Mouse (Mus musculus): ENCODE data around the gene Thsd4. TPM values are rescaled to one million over a fixed set of nuclear protein-coding genes. Genes with fewer than 3 reads are reported as not detected.

Gene Thsd4
- polyA plus RNA-seq, 1 experiment from 2014 or later, result 1.2 TPM

DNA sequence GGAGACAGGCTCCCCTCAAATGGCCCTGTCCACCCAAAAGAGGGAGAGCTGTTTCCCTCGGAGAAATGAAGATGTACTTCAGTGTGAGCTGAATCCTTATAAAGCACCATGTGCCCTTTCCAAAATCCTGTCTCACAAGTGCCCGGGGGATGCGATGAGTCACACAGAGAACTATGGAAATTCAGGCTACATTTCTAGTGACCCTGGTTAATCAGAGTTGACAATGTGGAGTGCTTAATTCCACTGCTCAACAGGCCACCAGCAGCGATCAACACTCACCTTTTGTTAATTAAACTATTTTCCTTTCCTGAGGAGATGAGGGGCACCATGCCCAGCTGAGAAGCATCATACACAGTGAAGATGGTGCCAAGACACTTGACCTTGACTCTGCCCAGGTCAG lies 138.9 kb downstream of the Thsd4 start:
- no peak for DNase-seq (ENCODE audit: low spot score)

DNA sequence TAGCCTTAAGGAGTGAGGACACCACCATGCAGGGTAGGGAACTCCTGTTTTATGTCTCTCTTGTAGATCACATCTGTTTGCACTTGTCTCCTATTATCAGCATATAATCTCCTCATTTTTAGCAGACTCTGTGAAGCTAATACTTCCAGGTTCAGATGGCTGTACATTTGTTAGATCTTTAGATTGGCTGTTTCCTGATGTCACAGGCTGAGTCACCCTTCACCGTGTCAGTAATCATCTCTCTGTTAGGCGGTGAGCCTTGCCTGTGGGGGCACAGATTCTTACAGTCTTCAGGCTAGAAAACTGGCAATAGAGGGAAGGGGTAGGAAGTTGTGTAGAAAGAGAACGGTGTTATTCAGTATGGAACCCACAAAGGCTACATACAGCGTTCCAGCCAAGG lies 139.3 kb downstream of the Thsd4 start:
- DNase-seq (ENCODE audit: low spot score), result no peak

DNA sequence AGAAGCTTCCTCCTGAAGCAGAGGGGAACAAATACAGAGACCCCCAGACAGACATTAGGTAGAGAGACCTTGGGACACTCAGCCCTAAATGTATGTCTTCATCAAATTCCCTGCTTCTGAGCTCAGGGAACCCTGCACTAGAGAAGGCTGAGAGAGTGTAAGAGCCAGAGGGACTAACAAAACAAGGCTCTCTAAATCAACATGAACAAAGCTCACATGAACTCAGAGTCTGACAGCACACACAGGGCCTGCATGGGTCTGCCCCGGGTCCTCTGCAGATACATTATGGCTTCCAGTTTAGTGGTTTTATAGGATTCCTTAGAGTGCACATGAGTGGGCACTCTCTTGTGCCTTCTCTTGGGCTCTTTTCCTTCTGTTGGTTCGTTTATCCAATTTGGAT lies 140.8 kb downstream of the Thsd4 start:
- DNase-seq (ENCODE audit: low spot score), result no peak

DNA sequence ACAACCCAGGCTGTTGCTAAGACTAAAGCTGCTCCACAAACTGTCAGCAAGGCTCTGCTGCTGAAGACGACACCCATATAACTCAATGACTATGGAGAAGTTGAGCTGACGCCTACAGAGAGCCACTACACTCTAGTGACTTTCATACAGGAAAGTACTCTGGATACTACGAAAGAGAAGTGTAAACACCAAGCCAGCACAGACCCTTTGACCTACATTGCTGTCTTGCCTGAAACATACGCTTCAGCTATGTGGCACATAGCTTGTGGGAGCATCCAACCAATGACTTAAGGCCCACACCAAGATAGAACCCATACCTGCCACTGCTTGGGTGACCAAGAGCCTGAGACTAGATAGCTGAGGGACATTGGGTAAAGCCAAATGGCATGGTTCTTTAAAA lies 141.3 kb downstream of the Thsd4 start:
- no peak for DNase-seq (ENCODE audit: low spot score)

DNA sequence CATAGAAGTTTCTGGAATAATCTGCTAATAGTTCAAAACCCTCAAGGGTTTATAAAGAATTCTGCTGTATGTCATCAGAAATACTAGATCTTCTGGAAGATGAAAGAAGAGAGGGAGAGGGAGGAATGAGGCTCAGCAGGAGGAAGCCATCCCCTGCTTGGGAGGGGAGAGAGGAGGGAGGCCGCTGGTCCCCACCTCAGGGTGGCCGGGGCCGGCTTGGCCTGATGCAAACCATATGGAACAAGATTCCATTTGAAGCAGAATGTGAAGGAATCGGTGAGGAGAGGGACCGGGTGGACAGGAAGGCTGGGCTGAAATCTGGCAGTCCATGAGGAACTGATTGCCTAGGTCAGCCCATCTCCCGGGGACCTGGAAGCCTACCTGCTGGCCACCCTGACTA lies 143.6 kb downstream of the Thsd4 start:
- no peak for DNase-seq (ENCODE audit: low spot score)

DNA sequence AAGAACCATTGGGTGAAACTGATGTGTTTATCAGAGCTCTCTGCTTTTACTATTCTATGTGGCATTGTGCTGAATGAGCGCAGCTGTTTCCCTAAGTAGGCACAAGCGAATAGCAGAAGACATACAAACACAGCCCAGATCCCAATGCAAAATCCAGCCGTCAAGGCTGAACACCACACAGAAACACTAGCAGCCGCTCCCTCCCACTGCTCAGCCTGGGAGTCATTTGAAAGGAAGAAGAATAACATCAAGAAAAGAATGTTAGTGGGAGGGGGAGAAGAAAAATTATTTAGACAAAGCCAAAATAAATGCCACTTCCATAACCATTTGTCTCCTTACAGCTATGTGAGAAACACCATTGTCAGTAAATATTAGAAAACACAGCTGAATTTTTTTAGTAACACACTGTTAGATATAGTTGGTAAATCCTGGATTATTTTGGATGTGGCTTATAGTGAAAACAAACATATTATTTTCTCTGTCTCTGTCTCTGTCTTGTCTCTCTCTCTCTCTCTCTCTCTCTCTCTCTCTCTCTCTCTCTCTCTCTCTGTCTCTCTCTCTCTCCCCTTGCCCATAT lies 148.6 kb downstream of the Thsd4 start:
- no peak for DNase-seq (ENCODE audit: low spot score)

DNA sequence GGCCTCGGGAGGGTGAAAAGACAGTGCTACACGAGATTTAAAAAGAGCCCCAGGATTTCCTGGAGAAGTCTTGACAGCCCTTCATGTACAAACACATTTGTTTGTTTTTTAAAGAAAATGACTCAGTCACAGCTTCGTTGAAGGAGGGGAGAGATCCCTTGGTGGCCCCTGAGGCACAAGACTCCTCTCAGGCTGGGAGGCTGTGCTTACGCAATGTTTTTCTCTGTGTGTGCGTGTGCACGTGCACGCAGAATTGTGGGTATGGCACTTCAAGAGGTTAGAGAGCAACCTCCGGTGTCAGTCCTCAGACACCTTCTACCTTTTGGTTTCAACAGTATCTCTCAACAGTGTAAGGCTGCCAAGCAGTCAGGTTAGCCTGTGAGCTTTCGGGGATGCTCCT lies 153.3 kb downstream of the Thsd4 start:
- DNase-seq (ENCODE audit: low spot score), result no peak

DNA sequence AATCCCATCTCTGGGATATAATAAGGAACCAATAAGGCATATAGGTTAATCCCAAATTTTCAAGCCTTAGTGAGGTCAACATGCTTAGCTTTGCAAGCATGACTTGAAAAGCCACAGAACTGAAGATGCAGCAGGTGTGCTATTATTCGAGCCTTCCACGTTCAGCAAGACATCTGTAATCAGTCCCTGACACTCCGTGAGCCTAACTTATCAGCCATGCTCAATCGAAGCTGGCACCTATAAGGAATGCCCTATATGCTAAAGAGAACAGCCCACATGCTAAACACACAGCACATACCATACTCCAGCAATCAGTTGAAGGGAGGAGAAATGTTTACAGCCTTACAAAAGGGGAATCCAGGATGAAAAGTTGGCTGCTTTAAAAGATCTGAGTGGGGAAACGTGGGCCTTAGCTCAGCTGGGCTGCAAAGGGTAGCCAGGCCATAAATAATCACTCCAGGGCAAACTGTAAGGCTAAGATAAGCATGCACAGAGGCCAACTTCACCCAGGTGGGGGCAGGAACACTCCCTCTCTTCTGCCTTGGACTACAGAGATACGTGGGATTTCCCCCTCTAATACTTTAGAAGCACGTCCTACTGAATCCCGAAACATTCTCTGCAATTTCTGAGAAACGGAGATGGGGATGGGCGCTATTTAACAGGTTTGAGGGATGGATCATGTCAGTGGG lies 154.1 kb downstream of the Thsd4 start:
- no peak for DNase-seq (ENCODE audit: low spot score)

DNA sequence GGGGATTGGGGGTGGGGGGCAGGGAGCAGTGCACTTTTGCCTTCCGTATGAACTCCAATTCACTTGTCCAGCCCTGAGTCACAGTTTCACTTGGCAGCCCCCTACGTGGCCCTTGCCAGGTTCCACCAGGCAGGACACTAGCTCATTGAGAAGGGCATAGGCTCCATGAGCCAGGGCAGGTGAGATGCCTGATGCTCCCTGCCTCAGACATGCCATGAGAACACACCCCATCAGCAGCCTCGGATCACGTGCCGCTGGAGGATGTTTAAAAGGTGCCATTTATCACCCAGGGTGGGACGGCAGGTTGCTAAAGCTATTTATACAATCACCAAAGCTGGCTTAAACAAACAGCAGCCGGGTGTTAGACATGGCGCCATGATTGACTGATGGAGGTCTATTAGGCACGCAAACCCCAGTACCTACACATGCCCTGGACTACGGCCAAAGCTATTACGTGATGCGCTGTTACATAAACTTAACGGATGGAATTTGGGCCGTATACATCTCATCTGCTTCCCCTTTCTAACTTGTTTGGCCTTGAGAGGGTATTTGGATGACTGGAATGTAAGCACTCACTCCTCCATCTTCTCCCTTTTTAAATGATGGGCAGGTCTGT lies 157.6 kb downstream of the Thsd4 start:
- DNase-seq (ENCODE audit: low spot score), result no peak

DNA sequence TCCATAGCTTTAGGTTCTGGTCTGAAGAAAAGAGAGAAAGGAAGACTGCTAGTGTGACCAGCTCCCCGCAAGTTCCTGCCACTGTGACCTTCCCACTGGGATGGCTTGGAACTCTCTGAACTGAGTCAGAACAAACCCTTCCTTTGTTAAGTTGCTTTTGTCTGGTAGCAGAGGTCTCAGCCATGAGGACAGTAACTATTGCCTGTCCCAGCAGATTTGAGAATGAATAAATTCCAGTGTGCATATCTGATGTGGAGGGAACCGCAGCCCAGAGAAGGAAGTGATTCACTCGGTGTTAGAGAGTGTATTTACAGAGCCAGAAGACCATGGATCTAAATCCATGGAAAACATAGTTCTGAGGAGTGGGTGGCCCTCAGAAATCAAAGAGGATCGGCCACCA lies 169.5 kb downstream of the Thsd4 start:
- no peak for DNase-seq (ENCODE audit: low spot score)

DNA sequence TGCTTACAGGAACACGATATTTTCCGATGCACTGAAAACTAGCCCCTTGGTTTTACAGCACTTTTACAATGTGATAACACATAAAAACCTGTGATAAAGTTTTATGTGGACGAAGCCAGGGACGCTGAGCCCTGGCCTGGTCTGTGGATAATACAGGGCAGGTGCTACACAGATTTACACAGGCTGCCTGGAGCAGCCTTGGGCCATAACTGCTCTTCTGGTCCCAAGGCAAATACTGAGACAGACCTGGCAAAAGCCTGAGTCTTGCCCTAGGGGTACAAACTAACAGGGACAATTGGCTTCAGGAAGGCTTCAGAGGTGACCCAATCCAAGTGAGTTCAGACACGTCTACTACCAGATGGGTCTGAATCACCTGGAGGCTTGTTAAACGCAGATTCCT lies 170.7 kb downstream of the Thsd4 start:
- DNase-seq (ENCODE audit: low spot score), result no peak

DNA sequence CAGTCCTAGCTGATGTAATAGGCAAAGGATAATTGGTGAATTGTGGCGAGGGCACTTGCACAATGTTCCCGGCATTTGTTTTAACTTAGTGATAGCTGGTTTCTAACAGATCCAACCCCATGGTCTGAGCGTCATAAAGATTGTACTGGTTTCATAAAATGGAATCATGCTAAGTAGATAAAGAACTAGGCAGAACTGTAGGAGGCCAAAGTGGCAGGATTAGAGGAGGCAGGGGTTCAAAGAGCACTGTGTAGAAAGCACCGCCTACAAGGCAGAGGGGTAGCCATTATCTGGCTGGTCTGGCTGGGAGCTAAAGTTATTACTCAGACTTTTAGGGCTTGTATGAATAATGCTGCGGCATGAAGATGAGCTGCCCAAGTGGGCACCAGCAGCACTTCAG lies 185.7 kb downstream of the Thsd4 start:
- DNase-seq (ENCODE audit: low spot score), result no peak

DNA sequence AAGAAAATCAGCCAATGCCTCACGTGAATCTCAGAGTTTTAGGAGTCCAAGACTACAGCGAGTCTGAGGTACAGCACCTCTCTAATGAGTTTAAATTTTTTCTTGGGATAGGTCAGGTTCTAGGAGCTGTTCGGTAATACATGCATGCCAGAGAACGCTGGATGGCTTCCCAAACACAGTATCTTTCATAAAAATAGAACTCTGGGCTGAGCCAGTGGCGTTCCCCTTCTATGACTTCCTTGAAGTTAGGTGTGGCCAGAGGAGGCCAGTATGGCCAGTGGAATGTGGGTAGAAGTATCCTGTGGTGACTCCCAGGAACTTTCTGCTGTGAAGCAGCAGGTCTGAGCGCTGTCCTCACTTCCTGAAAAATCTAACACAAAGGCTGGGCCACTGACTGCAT lies 186.4 kb downstream of the Thsd4 start:
- no peak for DNase-seq (ENCODE audit: low spot score)

DNA sequence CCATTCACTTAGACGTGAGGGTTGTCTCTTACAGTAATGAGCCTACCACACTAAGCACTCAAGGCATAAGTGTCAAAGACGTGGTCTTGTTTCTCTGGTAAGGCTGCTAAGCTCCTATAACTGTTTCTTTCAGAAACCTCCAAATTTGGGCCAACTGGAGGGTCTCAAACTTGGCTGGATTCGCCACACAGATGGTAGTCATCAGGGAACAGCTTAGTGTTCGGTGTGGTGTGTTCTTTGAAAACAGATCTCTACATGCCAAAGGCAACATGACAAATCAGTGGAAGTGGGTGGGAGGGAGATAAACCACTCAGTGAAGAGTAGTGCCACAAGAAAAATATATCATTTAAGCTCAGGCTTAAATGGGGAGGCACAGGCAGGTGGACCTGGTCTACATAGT lies 191.9 kb downstream of the Thsd4 start:
- DNase-seq (ENCODE audit: low spot score), result no peak

DNA sequence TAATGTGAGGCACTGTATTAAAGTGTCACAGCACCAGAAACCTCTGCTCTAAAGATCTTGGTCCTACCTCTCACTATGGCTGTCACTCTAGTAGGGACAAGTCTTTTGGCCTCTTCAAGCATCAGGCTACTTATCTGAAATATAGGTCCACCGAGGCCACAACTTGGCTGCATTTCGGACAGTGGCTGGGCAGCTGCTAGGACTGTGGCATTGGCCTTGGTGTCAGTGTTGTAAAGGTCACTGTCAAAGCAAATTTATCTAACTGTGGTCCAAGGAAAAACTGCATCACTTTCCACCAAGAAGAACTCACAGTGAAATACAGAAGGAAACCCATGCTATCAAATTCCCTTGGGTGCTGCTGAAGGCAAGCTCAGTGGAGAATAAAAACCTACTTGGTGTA lies 197.1 kb downstream of the Thsd4 start:
- no peak for DNase-seq (ENCODE audit: low spot score)

DNA sequence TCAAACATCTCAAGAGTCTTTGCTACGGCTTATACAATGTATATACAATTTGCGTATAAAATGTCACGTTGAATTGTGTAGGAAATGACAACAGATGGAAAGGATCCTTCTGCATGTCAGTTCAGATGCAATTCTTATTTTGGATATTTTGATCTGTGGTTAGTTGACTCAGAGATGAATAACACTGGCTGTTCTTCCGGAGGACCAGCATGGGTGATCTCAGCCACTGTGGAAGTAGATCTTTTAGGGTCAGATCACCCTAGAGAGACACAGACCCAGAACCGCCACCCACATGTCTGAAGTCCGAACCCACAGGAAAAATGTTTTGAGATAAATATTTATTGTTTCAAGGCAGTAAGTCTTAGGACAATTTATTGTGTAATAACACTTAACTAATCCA lies 198.4 kb downstream of the Thsd4 start:
- DNase-seq (ENCODE audit: low spot score), result no peak

DNA sequence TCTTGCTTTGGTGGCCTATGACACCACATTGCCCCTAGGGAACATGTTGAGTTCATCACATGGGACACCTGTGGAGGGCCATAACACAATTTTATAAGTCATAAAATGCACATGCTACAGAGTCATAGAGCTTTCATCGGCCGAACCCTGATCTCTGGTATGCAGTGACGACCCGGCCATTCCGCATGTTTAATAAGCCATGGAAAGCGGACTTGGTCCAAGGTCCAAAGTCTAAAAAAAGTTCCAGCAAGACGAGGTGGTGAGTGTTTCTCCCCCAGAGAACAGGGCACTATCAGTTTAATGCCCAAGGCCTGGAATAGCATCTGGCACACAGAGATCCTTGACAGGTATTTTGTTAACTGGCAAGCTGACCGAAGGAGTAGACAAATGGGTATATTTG lies 204.6 kb downstream of the Thsd4 start:
- DNase-seq (ENCODE audit: low spot score), result no peak

DNA sequence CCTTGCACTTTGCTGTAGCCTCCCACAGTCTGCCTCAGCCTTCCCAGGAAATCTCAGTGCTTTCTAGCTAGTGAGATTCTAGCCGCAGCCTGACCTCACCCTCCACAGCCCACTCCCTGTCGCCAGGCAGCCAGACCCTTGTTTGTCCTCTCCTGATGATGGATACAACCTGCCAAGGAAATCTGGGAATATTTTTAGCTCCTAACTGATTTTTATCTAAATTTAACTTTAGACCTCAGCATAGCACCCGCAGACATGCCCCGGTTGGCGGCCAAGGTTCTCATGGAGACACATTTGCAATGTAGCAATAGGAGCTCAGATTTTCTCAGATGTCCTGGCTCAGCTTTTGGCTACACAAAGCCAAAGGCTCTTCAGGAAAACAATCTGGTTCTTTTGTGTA lies 205.3 kb downstream of the Thsd4 start:
- no peak for DNase-seq (ENCODE audit: low spot score)

DNA sequence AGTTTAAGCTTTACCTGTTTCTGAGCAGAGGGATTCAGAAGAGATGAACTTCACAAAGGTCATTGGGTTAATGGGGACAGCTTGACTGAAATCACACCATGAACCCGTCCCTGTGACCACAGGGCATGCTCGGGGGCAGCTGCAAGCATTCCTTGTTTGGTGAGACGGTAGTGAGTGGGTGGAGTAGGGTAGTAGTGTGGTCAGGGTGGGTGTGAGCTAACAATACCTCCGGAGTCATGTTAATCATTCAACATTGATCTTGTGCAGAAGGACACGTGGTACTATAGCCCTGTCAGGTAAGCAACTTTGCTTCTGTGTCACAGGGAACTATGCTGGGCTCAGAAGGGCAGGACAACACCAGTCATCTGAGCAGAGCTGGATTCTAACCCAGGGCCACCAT lies 206.3 kb downstream of the Thsd4 start:
- no peak for DNase-seq (ENCODE audit: low spot score)

DNA sequence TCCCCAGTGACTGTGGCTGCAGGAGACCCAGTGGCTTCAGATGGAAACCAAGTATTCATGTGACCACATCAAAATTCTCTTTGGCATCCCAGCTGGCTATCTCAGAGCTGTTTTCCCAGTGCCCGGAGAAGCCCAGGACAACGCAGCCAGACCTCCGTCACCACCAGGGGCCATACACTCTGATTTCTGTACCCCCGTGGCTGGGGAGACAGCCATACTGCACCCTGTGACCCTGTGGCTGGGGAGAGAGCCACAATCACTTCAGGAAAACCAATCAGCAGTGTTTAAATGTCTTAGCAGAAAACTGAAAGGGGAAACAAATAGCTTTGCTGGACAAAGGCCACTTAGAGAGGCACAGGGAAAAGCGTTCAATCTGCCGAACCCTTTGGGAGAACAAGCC lies 208.2 kb downstream of the Thsd4 start:
- no peak for DNase-seq (ENCODE audit: low spot score)

DNA sequence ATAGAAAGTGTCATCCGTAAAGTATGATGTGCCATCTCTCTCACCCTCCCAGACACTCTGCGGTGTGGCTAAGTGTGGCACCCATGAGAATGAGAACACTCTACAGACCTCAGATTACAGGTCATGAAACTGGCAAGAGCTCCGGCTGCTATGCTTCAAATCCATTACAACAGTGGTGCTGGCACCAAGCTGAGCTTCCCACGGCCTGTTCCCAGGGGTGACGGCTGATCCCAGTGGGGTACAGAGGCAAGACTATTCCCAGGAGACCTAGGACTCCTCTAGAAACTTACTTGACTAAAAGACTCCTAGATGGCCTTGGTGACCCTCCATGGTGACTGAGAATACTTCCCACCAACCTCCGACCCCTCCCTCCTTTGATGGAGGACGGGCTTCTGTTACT lies 209.2 kb downstream of the Thsd4 start:
- DNase-seq (ENCODE audit: low spot score), result no peak

DNA sequence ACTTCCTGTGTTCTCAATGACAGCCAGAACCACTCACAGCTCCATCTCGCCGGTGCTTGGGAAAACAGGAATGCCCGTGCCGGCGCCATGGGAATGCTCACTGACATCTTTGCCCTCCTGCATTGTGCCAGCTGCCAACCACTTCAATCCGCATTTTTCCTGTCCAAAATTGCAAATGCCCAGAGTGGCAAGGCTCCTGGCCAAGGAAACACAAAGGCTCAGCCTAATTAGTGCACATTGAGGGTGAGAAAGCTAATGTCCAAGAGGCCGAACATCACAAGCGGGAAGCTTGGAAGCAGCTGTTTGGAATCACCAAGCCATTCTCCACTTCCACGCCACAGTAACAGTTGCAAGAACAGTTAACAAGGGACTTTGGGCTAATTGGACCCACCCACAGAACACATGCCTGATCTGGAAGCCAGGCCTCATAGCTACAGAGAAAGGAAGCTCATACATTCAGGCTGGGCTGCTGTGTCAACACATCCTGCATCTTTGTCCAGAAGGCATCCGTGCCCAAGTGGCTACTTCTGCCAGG lies 210.2 kb downstream of the Thsd4 start:
- no peak for DNase-seq (ENCODE audit: low spot score)

DNA sequence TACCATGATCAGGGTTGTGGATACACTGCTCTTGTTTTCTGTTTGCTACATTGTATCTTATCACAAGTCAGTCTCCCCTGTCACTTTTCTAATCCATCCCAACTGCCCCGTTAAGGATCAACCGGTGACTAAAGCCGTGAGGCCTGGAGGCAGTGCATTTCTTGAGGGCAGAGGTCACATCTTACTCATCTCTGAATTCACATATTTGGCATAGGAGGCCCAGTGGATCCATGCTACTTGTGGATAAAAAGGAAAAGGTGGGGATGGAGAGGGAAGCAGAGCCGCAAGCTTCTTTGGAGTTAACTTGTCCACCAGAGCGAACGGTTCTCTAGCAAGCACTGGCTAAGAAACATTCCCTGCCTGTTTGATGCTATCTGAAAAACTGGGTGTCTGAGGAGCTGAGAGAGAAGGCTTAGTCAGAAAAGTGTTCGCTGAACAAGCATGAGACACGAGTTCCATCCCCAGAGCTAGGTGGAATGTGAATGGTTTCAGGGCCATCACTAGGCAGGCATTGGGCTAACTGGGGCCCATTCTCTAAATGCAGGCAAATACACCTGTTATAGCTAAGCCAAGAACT lies 211.0 kb downstream of the Thsd4 start:
- DNase-seq (ENCODE audit: low spot score), result no peak
